Mouse (Mus musculus) myocyte (in vitro differentiated cells): ENCODE results near the gene Gpr37l1. TPM values are rescaled to one million over a fixed set of nuclear protein-coding genes. Genes with fewer than 3 reads are reported as not detected.

ENCODE experiments used
- H3K27me3 ChIP-seq: one replicate; pipeline ENCODE4 v1.6.1; 2011; ENCODE audit not compliant: control insufficient read depth, insufficient read depth, insufficient read length
- H3K36me3 ChIP-seq: one replicate; pipeline ENCODE4 v1.6.1; 2011; ENCODE audit not compliant: control insufficient read depth, insufficient read depth
- H3K4me2 ChIP-seq: one replicate; pipeline ENCODE4 v1.6.1; 2011; ENCODE audit warnings: low read depth, control low read depth
- H3K4me3 ChIP-seq: one replicate; pipeline ENCODE4 v1.5.1; 2011; ENCODE audit warnings: mild to moderate bottlenecking, control low read depth, moderate library complexity
- H3K79me2 ChIP-seq: one replicate; pipeline ENCODE4 v1.6.1; 2011; ENCODE audit not compliant: control insufficient read depth, insufficient read depth
- H3ac ChIP-seq: one replicate; pipeline ENCODE4 v1.6.1; 2011; ENCODE audit not compliant: control insufficient read depth, insufficient read length
- CEBPB ChIP-seq: IDR thresholded peaks from 2 replicates; pipeline ENCODE4 v1.6.1; 2011; ENCODE audit warnings: mild to moderate bottlenecking, moderate library complexity; ENCODE audit not compliant: poor library complexity, insufficient read depth, severe bottlenecking
- E2F4 ChIP-seq: IDR thresholded peaks from one replicate; pipeline ENCODE4 v1.6.1; 2011; ENCODE audit warnings: mild to moderate bottlenecking, control low read depth, moderate library complexity; ENCODE audit not compliant: insufficient read depth
- MAX ChIP-seq: IDR thresholded peaks from one replicate; pipeline ENCODE4 v1.6.1; 2011; ENCODE audit warnings: low read depth, mild to moderate bottlenecking, control low read depth
- MYOD1 ChIP-seq, 3 experiments: IDR thresholded peaks; one replicate each; pipeline ENCODE4 v1.6.1; 2011; ENCODE audit warnings: control low read depth in 2 of 3, low read depth in 2 of 3, mild to moderate bottlenecking in 2 of 3, moderate library complexity in 1 of 3; ENCODE audit not compliant: insufficient read length in 2 of 3, control insufficient read depth in 1 of 3
- MYOG ChIP-seq, 3 experiments: IDR thresholded peaks; one replicate each; pipeline ENCODE4 v1.6.1; 2011; ENCODE audit warnings: control low read depth in 2 of 3, low read depth in 2 of 3, mild to moderate bottlenecking in 2 of 3; ENCODE audit not compliant: insufficient read length in 2 of 3, control insufficient read depth in 1 of 3, insufficient read depth in 1 of 3
- POLR2A ChIP-seq: IDR thresholded peaks from one replicate; pipeline ENCODE4 v1.6.1; 2011; ENCODE audit warnings: low read depth, mild to moderate bottlenecking, control low read depth, moderate library complexity; ENCODE audit not compliant: insufficient read length
- POLR2AphosphoS2 ChIP-seq: IDR thresholded peaks from one replicate; pipeline ENCODE4 v1.6.1; 2011; ENCODE audit warnings: low read depth, control low read depth; ENCODE audit not compliant: insufficient read length
- REST ChIP-seq: IDR thresholded peaks from one replicate; pipeline ENCODE4 v1.6.1; 2011; ENCODE audit warnings: mild to moderate bottlenecking, control low read depth, moderate library complexity; ENCODE audit not compliant: insufficient read depth, insufficient read length
- SRF ChIP-seq: IDR thresholded peaks from one replicate; pipeline ENCODE4 v1.6.1; 2011; ENCODE audit warnings: low read depth; ENCODE audit not compliant: control insufficient read depth, insufficient read length
- TCF12 ChIP-seq: IDR thresholded peaks from one replicate; pipeline ENCODE4 v1.6.1; 2011; ENCODE audit warnings: mild to moderate bottlenecking, control low read depth; ENCODE audit not compliant: poor library complexity, insufficient read depth, severe bottlenecking
- TCF3 ChIP-seq: IDR thresholded peaks from one replicate; pipeline ENCODE4 v1.6.1; 2011; ENCODE audit warnings: low read depth, control low read depth; ENCODE audit not compliant: insufficient read length
- USF1 ChIP-seq: IDR thresholded peaks from one replicate; pipeline ENCODE4 v1.6.1; 2011; ENCODE audit warnings: low read depth, mild to moderate bottlenecking, control low read depth, moderate library complexity
- polyA plus RNA-seq: library from polyadenylated mRNA; unstranded; fragments of >200 nt; fragmentation: generic; extraction: Trizol; gene quantifications from one replicate; pipeline ENCODE4 v1.2.1, GENCODE M21; 2012; ENCODE audit warnings: missing spikeins

Gene Gpr37l1
- polyA plus RNA-seq, 1 experiment, result 0.07 TPM

DNA sequence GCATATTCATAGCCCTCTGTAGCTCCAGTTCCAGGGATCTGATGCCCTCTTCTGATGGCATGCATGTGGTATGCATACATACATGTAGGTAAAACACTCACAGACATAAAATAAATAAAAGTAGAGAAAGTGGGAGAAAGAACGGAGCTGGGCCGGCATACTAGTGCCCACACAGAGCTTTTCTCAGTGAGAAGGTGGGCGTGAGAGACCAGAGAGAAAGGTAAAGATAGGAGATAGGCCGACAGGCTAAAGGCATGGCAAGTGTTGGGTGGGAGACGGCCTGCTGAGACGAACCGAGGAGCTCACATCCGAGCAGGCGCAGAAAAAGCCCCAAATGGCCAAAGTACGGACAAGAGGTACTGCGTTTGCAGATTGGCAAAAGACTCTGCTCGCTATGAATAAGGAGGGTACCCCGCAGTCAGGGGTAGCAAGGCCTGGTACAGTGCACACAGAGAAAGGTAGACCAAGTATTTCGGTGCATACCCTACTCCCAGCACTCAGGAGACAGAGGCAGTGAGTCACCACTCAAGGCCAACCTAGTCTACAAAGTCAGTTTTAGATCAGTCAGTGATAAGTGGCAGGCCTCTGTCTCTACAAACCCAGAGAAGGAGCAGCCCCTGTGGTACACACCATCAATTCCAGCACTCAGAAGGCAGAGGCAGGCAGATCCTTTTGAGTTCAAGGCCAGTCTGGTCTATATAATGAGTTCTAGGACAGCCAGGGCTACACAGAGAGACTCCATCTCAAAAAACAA is 39.3 kb upstream of the Gpr37l1 start:
- Histone ChIP-seq H3K79me2 (no peaks in the 10 kb centered on the region), H3K4me3 (no peak overlapping the region), H3K36me3 (no peaks in the 10 kb centered on the region), H3ac (no peak overlapping the region), H3K27me3 (no peaks in the 10 kb centered on the region), H3K4me2 (no peak overlapping the region)
- TF ChIP-seq SRF (no peak), TCF12 (no peak), REST (no peak), TCF3 (no peak), E2F4 (no peak), CEBPB (no peak), MYOG (IDR thresholded peaks at IDR 0.05; ENCODE audit: control insufficient read depth in 1 of 3, insufficient read depth in 1 of 3, insufficient read length in 2 of 3, low read depth in 2 of 3) (no peak), POLR2AphosphoS2 (no peak), USF1 (no peak), MYOD1 (IDR thresholded peaks at IDR 0.05; ENCODE audit: control insufficient read depth in 1 of 3, insufficient read length in 2 of 3, low read depth in 2 of 3) (no peak), POLR2A (no peak), MAX (no peak)

DNA sequence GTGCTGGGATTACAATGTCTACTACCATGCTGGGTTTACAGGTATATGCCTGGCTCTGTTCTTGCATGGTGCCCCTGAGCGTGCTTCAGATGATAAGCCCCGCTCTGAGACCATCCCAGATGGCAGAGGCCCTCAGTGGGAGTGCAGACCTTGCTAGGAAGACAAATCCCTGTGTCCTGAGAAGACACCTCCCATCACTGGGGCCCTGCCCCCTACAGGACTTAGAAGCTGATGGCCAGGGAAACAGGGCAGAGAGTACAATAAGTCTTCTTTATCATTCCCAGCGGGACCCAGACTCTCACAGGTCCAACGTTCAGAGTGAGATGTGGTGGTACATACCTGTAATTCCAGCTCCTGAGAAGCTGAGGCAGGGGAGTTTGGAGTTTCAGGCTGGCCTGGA is 37.8 kb upstream of the Gpr37l1 start:
- TF ChIP-seq TCF12, result no peak
- no peak for TF ChIP-seq MAX
- no peak for TF ChIP-seq POLR2A
- TF ChIP-seq MYOG (IDR thresholded peaks at IDR 0.05; ENCODE audit: control insufficient read depth in 1 of 3, insufficient read depth in 1 of 3, insufficient read length in 2 of 3, low read depth in 2 of 3), result no peak
- no peak overlapping the region for H3K4me3 ChIP-seq
- no peak overlapping the region for H3K4me2 ChIP-seq
- no peaks in the 10 kb centered on the region for H3K27me3 ChIP-seq
- no peaks in the 10 kb centered on the region for H3K36me3 ChIP-seq
- H3K79me2 ChIP-seq, result no peaks in the 10 kb centered on the region
- no peak overlapping the region for H3ac ChIP-seq

DNA sequence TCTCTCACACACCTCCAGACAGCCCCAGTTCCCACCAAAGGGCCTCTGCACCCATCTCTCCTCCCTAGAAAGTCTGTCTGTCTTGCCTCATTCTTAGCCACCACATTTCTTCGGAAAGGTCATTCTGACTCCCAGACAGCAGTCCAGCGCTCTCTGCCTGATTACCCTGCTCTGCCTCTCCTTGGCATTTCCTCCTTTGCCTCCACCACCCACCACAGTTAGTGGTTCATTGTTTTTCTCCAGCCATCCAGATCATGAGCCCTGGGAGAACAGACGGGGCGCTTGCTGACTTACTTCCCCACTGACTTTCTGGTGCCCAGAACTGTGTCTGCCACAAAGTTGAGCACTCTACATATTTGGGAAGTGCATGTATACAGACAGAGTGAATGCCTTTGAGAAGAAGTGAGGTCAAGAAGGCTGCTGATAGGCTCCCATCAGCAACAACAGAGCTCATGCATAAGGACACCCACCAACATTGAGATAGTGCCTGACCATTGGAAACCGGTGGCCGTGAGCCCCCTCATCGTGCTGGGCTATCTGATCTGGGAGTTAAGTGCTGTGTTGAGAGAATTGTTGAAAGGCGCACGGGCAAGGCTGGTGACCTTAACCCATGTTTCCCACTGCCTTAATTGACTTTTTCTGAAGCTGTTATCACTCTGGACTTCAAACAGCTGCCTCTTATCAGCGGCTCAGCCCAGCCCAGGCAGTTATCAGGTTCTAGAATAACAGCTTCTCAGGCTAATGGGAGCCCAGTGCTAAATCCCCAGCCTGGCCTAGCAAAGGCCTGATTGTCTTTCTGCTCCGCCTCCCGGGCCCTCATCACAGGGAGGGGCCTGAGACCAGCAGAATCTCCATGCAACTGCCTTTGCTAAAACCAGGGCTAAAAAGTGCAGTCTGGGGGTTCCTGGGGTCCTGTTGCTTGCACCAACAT is 37.0 kb upstream of the Gpr37l1 start:
- H3K36me3 ChIP-seq, result no peaks in the 10 kb centered on the region
- no peak for TF ChIP-seq MYOD1 (IDR thresholded peaks at IDR 0.05; ENCODE audit: control insufficient read depth in 1 of 3, insufficient read length in 2 of 3, low read depth in 2 of 3)
- no peak for TF ChIP-seq E2F4
- no peak for TF ChIP-seq CEBPB
- TF ChIP-seq MYOG (IDR thresholded peaks at IDR 0.05; ENCODE audit: control insufficient read depth in 1 of 3, insufficient read depth in 1 of 3, insufficient read length in 2 of 3, low read depth in 2 of 3), result no peak
- TF ChIP-seq TCF3, result no peak
- TF ChIP-seq POLR2AphosphoS2, result no peak
- TF ChIP-seq REST, result no peak
- TF ChIP-seq SRF, result no peak
- no peak for TF ChIP-seq POLR2A
- TF ChIP-seq MAX, result no peak
- TF ChIP-seq USF1, result no peak
- TF ChIP-seq TCF12, result no peak
- H3K4me2 ChIP-seq, result no peak overlapping the region
- H3K79me2 ChIP-seq, result no peaks in the 10 kb centered on the region
- no peaks in the 10 kb centered on the region for H3K27me3 ChIP-seq
- no peak overlapping the region for H3K4me3 ChIP-seq
- H3ac ChIP-seq, result no peak overlapping the region

DNA sequence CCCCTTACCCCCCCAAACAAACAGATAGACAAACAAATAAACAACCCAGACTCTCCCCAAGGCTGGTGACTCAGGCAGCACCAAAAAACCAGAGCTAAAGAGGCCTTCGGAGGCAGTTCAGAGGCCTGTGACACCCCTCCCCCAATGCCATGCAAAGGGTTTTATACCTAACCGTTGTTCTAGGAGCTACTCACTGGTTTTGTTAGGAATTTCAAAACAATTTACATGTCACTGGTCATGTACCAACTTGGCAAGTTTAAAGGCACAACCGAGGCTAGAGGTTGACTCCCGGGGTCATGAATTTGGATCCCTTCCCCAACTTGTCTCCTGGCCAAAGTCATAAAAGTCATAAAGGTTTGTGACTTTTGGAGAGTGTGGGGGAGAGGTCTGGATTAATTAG is 32.9 kb upstream of the Gpr37l1 start:
- Histone ChIP-seq H3K4me3 (no peak overlapping the region), H3ac (no peak overlapping the region), H3K36me3 (no peaks in the 10 kb centered on the region), H3K4me2 (no peak overlapping the region), H3K79me2 (no peaks in the 10 kb centered on the region), H3K27me3 (no peaks in the 10 kb centered on the region)
- no peak for TF ChIP-seq MAX
- no peak for TF ChIP-seq SRF
- TF ChIP-seq POLR2A, result no peak
- TF ChIP-seq REST, result no peak
- no peak for TF ChIP-seq TCF3
- TF ChIP-seq MYOD1 (IDR thresholded peaks at IDR 0.05; ENCODE audit: control insufficient read depth in 1 of 3, insufficient read length in 2 of 3, low read depth in 2 of 3), result no peak
- no peak for TF ChIP-seq USF1
- TF ChIP-seq POLR2AphosphoS2, result no peak
